Mouse (Mus musculus): ENCODE data around the gene Csf3. TPM values are rescaled to one million over a fixed set of nuclear protein-coding genes. Genes with fewer than 3 reads are reported as not detected.
"Not testable (repeated sequence)": the region's sequence is repeated elsewhere in the genome, so short reads cannot be mapped to it uniquely, and the experiment has no call there.

The Csf3 gene
- not detected in 2 replicates for polyA plus RNA-seq (2014; fragmentation: Nextera tagmentation; extraction: Ambion mirVana)

DNA sequence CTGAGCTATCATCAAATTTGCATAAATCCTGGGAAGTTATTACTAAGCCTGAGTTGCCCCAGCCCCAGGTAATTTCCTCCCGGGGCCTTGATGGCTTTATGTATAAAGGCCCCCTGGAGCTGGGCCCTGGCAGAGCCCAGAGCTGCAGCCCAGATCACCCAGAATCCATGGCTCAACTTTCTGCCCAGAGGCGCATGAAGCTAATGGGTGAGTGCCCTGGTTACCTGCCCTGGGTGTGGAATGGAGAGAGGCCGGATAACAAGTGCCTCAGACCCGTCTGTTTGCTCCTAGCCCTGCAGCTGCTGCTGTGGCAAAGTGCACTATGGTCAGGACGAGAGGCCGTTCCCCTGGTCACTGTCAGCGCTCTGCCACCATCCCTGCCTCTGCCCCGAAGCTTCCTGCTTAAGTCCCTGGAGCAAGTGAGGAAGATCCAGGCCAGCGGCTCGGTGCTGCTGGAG, at the start of gene Csf3:
Csf3 (plus strand) TSS at position 51 of the 458 bp plus-strand sequence.
- H3K4me3 ChIP-seq (ENCODE audit: low read depth, low read length), result no peak within 1 kb of the TSS
- ATAC-seq (replicated peaks; ENCODE audit: low FRiP score, low TSS enrichment, low read depth), result no peak
- H3K9me3 ChIP-seq (ENCODE audit: control insufficient read depth, low read length), result no peaks in the 10 kb centered on the region
- H3K36me3 ChIP-seq (ENCODE audit: control insufficient read depth, insufficient read depth, low read length), result peaks cover 21% of the 10 kb centered on the region
- no peaks in the 10 kb centered on the region for H3K27me3 ChIP-seq (replicated peaks; ENCODE audit: control insufficient read depth, insufficient read depth, low read length)
- no peak within 1 kb of the TSS for H3K9ac ChIP-seq (ENCODE audit: low read length)
- DNase-seq (ENCODE audit: low spot score), result no peak
- H3K4me2 ChIP-seq (ENCODE audit: low read length), result no peak within 1 kb of the TSS
- no peak within 1 kb of the TSS for H3K27ac ChIP-seq (ENCODE audit: low read depth)
- H3K4me1 ChIP-seq (replicated peaks; ENCODE audit: control insufficient read depth, insufficient read depth, low read length), result no peaks in the 10 kb centered on the region
- 38% methylated on average over 10 of the region's 10 CpGs for WGBS

- not testable (repeated sequence) for H3K4me3 ChIP-seq (ENCODE audit: low read depth, low read length); H3K9ac ChIP-seq (ENCODE audit: low read length); H3K36me3 ChIP-seq (ENCODE audit: control insufficient read depth, insufficient read depth, low read length); H3K9me3 ChIP-seq (ENCODE audit: control insufficient read depth, low read length); H3K27me3 ChIP-seq (replicated peaks; ENCODE audit: control insufficient read depth, insufficient read depth, low read length); H3K4me1 ChIP-seq (replicated peaks; ENCODE audit: control insufficient read depth, insufficient read depth, low read length); H3K27ac ChIP-seq (ENCODE audit: low read depth); H3K4me2 ChIP-seq (ENCODE audit: low read length)
- 13% methylated on average over 7 of the region's 7 CpGs for WGBS
- peak; percentile 47; the same call in 1 of the 2 replicates for ATAC-seq (replicated peaks; ENCODE audit: low FRiP score, low TSS enrichment, low read depth)
- DNase-seq (ENCODE audit: low spot score), result peak; percentile 70
Measured at GRCm38 (mm10) chr11:98655076-98655475, 46.0 kb upstream of the Csf3 start.

DNA sequence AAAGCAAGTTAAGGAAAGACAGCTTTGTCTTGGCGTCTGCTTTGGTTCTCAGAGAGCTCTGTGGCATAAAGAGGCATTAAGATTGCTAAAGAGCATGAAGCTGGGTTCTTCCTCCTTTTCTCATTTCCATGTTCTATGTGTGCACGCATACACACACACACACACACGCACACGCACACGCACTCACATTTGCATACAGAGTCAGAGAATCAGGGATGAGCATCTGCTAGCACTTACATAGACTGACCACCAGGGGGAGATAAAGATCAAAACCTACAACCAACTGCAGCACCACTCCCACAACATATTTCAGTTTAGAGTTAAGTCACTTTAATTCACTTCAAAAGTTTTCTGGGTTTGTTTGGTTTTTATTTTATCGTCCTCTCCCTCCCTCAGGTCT, 40.5 kb upstream of the Csf3 start:
- no peak overlapping the region for H3K27ac ChIP-seq (ENCODE audit: low read depth)
- no peak overlapping the region for H3K4me2 ChIP-seq (ENCODE audit: low read length)
- H3K9ac ChIP-seq (ENCODE audit: low read length), result no peak overlapping the region
- WGBS, result 11% methylated on average over 6 of the region's 6 CpGs
- no peak overlapping the region for H3K4me3 ChIP-seq (ENCODE audit: low read depth, low read length)
- no peaks in the 10 kb centered on the region for H3K9me3 ChIP-seq (ENCODE audit: control insufficient read depth, low read length)
- no peaks in the 10 kb centered on the region for H3K36me3 ChIP-seq (ENCODE audit: control insufficient read depth, insufficient read depth, low read length)
- 0 out of 2 replicates have a peak, but pooled peaks cover 3% of the 10 kb centered on the region for H3K4me1 ChIP-seq (replicated peaks; ENCODE audit: control insufficient read depth, insufficient read depth, low read length)
- DNase-seq (ENCODE audit: low spot score) (peak; percentile 68), ATAC-seq (replicated peaks; ENCODE audit: low FRiP score, low TSS enrichment, low read depth) (no peak)
- H3K27me3 ChIP-seq (replicated peaks; ENCODE audit: control insufficient read depth, insufficient read depth, low read length), result no peaks in the 10 kb centered on the region

- H3K4me2 ChIP-seq (ENCODE audit: low read length), result no peak within 1 kb of the TSS
- no peaks in the 10 kb centered on the region for H3K9me3 ChIP-seq (ENCODE audit: control insufficient read depth, low read length)
- 0 out of 2 replicates have a peak, but pooled peaks cover 3% of the 10 kb centered on the region for H3K4me1 ChIP-seq (replicated peaks; ENCODE audit: control insufficient read depth, insufficient read depth, low read length)
- H3K36me3 ChIP-seq (ENCODE audit: control insufficient read depth, insufficient read depth, low read length), result no peaks in the 10 kb centered on the region
- H3K27ac ChIP-seq (ENCODE audit: low read depth), result no peak within 1 kb of the TSS
- ATAC-seq (replicated peaks; ENCODE audit: low FRiP score, low TSS enrichment, low read depth), result no peak
- no peak for DNase-seq (ENCODE audit: low spot score)
- WGBS, result 13% methylated on average over 4 of the region's 4 CpGs
- H3K27me3 ChIP-seq (replicated peaks; ENCODE audit: control insufficient read depth, insufficient read depth, low read length), result peaks cover 10% of the 10 kb centered on the region
- no peak within 1 kb of the TSS for H3K9ac ChIP-seq (ENCODE audit: low read length)
- H3K4me3 ChIP-seq (ENCODE audit: low read depth, low read length), result no peak within 1 kb of the TSS
Measured at GRCm38 (mm10) chr11:98664091-98664490, 37.0 kb upstream of the Csf3 start, which contains the start of gene Gsdma. Gene Gsdma, plus strand, starts transcription at chr11:98664351.

DNA sequence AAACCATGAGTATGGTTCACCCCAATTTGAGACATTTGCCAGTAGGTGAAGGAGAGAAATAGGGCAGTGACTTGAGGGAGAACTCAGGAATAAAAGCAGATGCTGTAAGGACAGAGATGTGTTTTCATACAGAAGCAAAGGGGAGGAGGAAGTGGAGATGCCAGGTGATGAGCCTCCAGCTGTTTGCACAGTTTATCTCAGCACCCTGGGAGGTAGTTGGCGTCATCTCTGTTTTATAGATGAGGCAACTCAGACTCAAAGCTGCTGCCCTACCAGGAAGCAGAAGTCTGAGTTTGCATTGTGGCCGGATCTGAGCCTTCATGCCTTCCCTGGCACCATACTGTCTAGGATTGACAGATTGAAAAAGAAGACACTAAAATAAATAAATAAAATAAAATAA, 32.1 kb upstream of the Csf3 start:
- WGBS, result 38% methylated on average over 2 of the region's 2 CpGs
- DNase-seq (ENCODE audit: low spot score), result no peak
- no peak for ATAC-seq (replicated peaks; ENCODE audit: low FRiP score, low TSS enrichment, low read depth)
- H3K9me3 ChIP-seq (ENCODE audit: control insufficient read depth, low read length), result no peaks in the 10 kb centered on the region
- no peak overlapping the region for H3K27ac ChIP-seq (ENCODE audit: low read depth)
- H3K4me1 ChIP-seq (replicated peaks; ENCODE audit: control insufficient read depth, insufficient read depth, low read length), result 0 out of 2 replicates have a peak, but pooled peaks cover 3% of the 10 kb centered on the region
- H3K4me2 ChIP-seq (ENCODE audit: low read length), result no peak overlapping the region
- no peak overlapping the region for H3K4me3 ChIP-seq (ENCODE audit: low read depth, low read length)
- H3K36me3 ChIP-seq (ENCODE audit: control insufficient read depth, insufficient read depth, low read length), result no peaks in the 10 kb centered on the region
- peaks cover 13% of the 10 kb centered on the region for H3K27me3 ChIP-seq (replicated peaks; ENCODE audit: control insufficient read depth, insufficient read depth, low read length)
- no peak overlapping the region for H3K9ac ChIP-seq (ENCODE audit: low read length)

DNA sequence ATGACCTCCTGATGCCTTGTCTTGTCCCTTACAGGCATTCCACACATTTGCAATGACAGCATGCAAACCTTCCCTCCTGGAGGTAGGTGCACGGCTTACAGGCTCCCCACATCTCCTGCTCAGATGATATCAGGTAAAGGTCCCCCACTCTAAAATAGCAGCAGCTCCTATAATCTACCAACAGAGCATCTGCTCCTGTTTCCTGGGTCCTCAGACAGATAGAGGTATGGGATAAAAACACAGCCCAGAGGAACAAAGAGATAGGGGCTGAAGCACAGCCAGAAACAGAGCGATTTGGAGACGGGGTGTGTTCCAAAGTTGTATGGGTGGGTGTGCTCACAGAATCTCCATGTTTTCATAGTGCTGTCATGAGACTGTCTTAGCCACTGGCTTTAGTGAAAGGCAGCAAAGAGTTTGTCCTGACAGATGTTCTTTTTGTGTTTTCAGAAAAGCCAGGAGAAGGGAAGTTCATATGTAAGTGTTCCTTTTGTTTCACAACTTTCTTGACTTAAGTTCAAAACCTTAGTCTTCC, 29.7 kb upstream of the Csf3 start:
- ATAC-seq (replicated peaks; ENCODE audit: low FRiP score, low TSS enrichment, low read depth) (no peak), DNase-seq (ENCODE audit: low spot score) (no peak)
- Histone ChIP-seq H3K4me2 (ENCODE audit: low read length) (no peak overlapping the region), H3K9me3 (ENCODE audit: control insufficient read depth, low read length) (no peaks in the 10 kb centered on the region), H3K4me3 (ENCODE audit: low read depth, low read length) (no peak overlapping the region), H3K9ac (ENCODE audit: low read length) (no peak overlapping the region), H3K4me1 (replicated peaks; ENCODE audit: control insufficient read depth, insufficient read depth, low read length) (no peaks in the 10 kb centered on the region), H3K27ac (ENCODE audit: low read depth) (no peak overlapping the region), H3K27me3 (replicated peaks; ENCODE audit: control insufficient read depth, insufficient read depth, low read length) (peaks cover 13% of the 10 kb centered on the region), H3K36me3 (ENCODE audit: control insufficient read depth, insufficient read depth, low read length) (no peaks in the 10 kb centered on the region)
- 61% methylated on average over 3 of the region's 3 CpGs for WGBS

- Histone ChIP-seq H3K36me3 (ENCODE audit: control insufficient read depth, insufficient read depth, low read length) (no peaks in the 10 kb centered on the region), H3K27me3 (replicated peaks; ENCODE audit: control insufficient read depth, insufficient read depth, low read length) (peaks cover 13% of the 10 kb centered on the region), H3K4me2 (ENCODE audit: low read length) (no peak overlapping the region), H3K9me3 (ENCODE audit: control insufficient read depth, low read length) (no peaks in the 10 kb centered on the region), H3K4me1 (replicated peaks; ENCODE audit: control insufficient read depth, insufficient read depth, low read length) (no peaks in the 10 kb centered on the region), H3K9ac (ENCODE audit: low read length) (no peak overlapping the region), H3K27ac (ENCODE audit: low read depth) (no peak overlapping the region), H3K4me3 (ENCODE audit: low read depth, low read length) (no peak overlapping the region)
- ATAC-seq (replicated peaks; ENCODE audit: low FRiP score, low TSS enrichment, low read depth) (no peak), DNase-seq (ENCODE audit: low spot score) (no peak)
- 63% methylated on average over 5 of the region's 5 CpGs for WGBS
Measured at GRCm38 (mm10) chr11:98671857-98672256, 29.2 kb upstream of the Csf3 start.

DNA sequence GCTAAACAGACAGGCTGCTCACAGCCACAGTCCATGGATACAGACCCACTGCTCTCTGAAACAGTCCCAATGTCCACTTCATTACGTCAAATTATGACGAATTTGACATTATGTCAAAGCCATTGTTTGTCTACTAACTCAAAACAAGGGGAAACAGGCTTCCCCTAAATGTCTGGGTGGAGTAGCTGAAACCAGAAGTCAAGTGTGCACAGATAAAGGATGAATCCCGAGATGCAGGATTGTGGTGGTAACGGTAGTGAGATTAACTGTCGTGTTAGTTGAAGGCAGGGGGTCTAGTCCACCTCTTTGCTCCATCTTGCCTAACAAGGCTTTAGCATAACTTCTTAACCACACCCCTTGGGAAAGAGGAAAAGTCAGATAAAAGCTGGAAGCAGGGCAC, 28.6 kb upstream of the Csf3 start:
- Histone ChIP-seq H3K4me3 (ENCODE audit: low read depth, low read length) (no peak overlapping the region), H3K9ac (ENCODE audit: low read length) (no peak overlapping the region), H3K27ac (ENCODE audit: low read depth) (no peak overlapping the region), H3K36me3 (ENCODE audit: control insufficient read depth, insufficient read depth, low read length) (no peaks in the 10 kb centered on the region), H3K4me1 (replicated peaks; ENCODE audit: control insufficient read depth, insufficient read depth, low read length) (no peaks in the 10 kb centered on the region), H3K4me2 (ENCODE audit: low read length) (no peak overlapping the region), H3K27me3 (replicated peaks; ENCODE audit: control insufficient read depth, insufficient read depth, low read length) (peaks cover 9% of the 10 kb centered on the region), H3K9me3 (ENCODE audit: control insufficient read depth, low read length) (no peaks in the 10 kb centered on the region)
- WGBS, result 86% methylated on average over 5 of the region's 5 CpGs
- no peak for ATAC-seq (replicated peaks; ENCODE audit: low FRiP score, low TSS enrichment, low read depth)
- no peak for DNase-seq (ENCODE audit: low spot score)

GRCm38 (mm10) chr11:98673136-98673535, 27.9 kb upstream of the Csf3 start:
- peak; percentile 75 for DNase-seq (ENCODE audit: low spot score)
- not testable (repeated sequence) for H3K36me3 ChIP-seq (ENCODE audit: control insufficient read depth, insufficient read depth, low read length); H3K9ac ChIP-seq (ENCODE audit: low read length); H3K9me3 ChIP-seq (ENCODE audit: control insufficient read depth, low read length); ATAC-seq (replicated peaks; ENCODE audit: low FRiP score, low TSS enrichment, low read depth); H3K27ac ChIP-seq (ENCODE audit: low read depth); H3K4me1 ChIP-seq (replicated peaks; ENCODE audit: control insufficient read depth, insufficient read depth, low read length); H3K4me3 ChIP-seq (ENCODE audit: low read depth, low read length); H3K27me3 ChIP-seq (replicated peaks; ENCODE audit: control insufficient read depth, insufficient read depth, low read length); H3K4me2 ChIP-seq (ENCODE audit: low read length)
- WGBS, result 10% methylated on average over 6 of the region's 7 CpGs

Measured in intestine, embryonic 14.5 days (tissue).